Mouse (Mus musculus): ENCODE measurements around the gene Cd44. TPM values are rescaled to one million over a fixed set of nuclear protein-coding genes. Genes with fewer than 3 reads are reported as not detected.

Gene Cd44
- total RNA-seq, 1 experiment from 2014 or later = 180 TPM

DNA sequence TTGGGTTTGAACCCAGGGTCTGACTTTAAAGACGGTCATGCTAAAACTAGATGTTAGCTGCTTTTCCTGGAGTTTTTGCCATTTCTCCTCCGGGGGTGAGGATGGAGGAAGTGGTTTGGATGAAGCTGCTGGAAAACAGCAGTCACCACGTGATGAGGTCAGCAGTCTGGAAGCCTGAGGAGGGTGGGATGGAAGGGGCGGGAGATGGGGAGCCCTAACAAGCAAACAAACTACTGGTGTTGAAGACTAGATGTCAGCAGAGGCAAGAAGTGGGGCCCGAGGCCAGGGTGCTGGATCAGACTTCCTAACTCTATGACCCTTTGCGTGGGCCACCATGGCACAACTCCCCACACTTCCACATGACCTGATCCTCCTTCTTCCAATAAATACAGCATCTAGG, 96.2 kb downstream of the Cd44 start:
- ATAC-seq (replicated peaks in 1 of 2; ENCODE audit: insufficient read depth in 1 of 2, low FRiP score in 2 of 2, low TSS enrichment in 1 of 2, low read depth in 1 of 2, poor library complexity in 2 of 2, severe bottlenecking in 2 of 2) = no peak

DNA sequence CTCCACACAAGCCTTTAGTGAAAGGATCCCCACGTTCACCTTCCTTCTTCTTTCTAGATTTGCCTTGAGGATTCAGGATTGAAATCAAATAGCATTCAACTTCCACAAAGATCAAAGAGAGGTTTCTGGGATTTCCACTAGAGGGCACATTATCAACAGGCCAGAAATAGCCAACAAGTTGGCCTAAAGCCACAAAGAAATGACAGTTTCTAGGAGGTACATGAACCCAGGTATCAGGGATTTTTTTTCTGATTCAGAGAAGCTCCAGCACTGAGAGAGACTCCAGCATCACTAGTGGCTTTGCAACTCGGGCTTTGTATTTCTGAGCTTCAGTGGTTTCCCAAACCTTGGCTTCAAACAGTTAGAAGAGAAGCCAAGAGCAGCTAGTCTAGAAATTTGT, 97.4 kb downstream of the Cd44 start:
- no peak; a peak in 1 of 4 replicates for ATAC-seq (replicated peaks in 1 of 2; ENCODE audit: insufficient read depth in 1 of 2, low FRiP score in 2 of 2, low TSS enrichment in 1 of 2, low read depth in 1 of 2, poor library complexity in 2 of 2, severe bottlenecking in 2 of 2)

- no peak for ATAC-seq (replicated peaks in 1 of 2; ENCODE audit: insufficient read depth in 1 of 2, low FRiP score in 2 of 2, low TSS enrichment in 1 of 2, low read depth in 1 of 2, poor library complexity in 2 of 2, severe bottlenecking in 2 of 2)
These were observed 99.6 kb downstream of the Cd44 start for GRCm38 (mm10) chr2:102801899-102802298.

DNA sequence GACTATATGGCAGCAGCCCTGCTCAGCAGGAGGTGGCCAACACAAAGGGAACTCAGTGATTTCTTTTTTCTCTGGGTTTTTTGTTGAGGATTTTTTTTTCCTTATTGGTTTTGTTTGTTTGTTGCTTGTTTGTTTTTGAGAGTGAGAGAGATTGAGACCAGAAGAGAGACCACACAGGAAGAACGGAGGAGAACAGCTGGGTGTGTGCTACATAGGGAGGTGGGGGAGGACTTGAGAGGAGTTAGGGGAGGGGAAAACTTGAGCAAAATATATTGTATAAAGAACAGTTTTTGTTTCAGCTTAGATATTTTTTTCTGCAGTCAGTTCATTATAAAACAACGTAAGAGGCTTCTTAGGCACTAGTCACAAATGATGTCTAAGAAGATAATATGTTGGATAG, 103.3 kb downstream of the Cd44 start:
- ATAC-seq (replicated peaks in 1 of 2; ENCODE audit: insufficient read depth in 1 of 2, low FRiP score in 2 of 2, low TSS enrichment in 1 of 2, low read depth in 1 of 2, poor library complexity in 2 of 2, severe bottlenecking in 2 of 2) = no peak

DNA sequence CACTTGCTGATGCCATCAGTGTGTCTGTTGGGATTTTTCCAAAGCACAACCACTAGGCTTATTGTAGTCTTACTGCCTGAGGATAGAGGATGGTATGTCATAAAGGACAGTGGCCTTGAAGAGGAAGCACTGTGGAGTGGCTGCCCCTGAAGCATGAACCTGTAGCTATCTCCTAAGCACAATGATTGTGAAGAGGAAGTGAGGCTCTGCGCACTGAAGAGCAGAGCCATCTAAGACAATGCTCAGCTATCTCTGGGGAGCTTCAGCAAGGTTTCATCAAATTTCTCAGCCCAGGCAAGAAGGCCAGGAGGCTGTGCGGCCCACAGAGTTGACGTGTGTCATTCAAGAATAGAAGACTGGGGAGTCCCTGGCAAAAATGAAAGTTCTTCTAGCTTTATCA, 106.4 kb downstream of the Cd44 start:
- ATAC-seq (replicated peaks in 1 of 2; ENCODE audit: insufficient read depth in 1 of 2, low FRiP score in 2 of 2, low TSS enrichment in 1 of 2, low read depth in 1 of 2, poor library complexity in 2 of 2, severe bottlenecking in 2 of 2) = no peak

GRCm38 (mm10) chr2:102792804-102793203, 108.7 kb downstream of the Cd44 start:
- no peak for ATAC-seq (replicated peaks in 1 of 2; ENCODE audit: insufficient read depth in 1 of 2, low FRiP score in 2 of 2, low TSS enrichment in 1 of 2, low read depth in 1 of 2, poor library complexity in 2 of 2, severe bottlenecking in 2 of 2)

DNA sequence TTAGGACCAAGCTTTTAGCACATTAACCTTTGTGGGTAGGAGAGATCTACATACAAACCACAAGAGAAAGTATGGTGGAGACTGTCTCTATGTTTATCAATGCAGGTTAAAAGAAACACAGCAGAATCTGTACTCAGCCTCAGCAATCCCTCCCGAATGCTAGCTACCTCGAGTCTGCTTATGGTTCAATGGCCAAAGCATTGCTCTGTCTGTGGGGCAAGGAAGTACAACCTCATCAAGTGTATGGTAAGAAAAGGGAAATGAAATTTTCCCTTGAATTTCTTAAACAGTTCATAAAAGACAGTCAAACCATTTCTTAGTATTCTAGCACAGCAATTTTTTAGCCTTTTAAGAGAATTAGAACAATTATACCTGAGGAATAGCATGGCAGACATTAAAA, 109.8 kb downstream of the Cd44 start:
- ATAC-seq (replicated peaks in 1 of 2; ENCODE audit: insufficient read depth in 1 of 2, low FRiP score in 2 of 2, low TSS enrichment in 1 of 2, low read depth in 1 of 2, poor library complexity in 2 of 2, severe bottlenecking in 2 of 2) = no peak

DNA sequence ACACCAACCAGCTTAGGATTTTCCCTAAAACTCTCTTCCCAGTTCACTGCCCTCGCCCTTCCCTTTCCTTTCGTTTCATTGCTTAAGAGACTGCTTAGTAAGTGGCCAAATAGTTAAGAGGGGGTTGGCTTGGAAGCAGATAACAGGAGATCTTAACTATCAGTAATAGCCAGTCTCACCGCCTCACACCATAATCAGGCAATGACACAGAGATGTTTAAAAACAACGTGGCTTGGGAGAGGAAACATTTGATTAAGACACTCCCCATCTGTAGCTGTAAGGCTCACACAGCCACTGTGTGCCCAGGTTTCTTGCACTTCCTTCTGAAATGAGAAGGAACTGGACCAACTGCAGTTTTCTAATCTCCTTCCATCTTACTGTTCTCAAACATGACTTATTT, 115.8 kb downstream of the Cd44 start:
- no peak for ATAC-seq (replicated peaks in 1 of 2; ENCODE audit: insufficient read depth in 1 of 2, low FRiP score in 2 of 2, low TSS enrichment in 1 of 2, low read depth in 1 of 2, poor library complexity in 2 of 2, severe bottlenecking in 2 of 2)

DNA sequence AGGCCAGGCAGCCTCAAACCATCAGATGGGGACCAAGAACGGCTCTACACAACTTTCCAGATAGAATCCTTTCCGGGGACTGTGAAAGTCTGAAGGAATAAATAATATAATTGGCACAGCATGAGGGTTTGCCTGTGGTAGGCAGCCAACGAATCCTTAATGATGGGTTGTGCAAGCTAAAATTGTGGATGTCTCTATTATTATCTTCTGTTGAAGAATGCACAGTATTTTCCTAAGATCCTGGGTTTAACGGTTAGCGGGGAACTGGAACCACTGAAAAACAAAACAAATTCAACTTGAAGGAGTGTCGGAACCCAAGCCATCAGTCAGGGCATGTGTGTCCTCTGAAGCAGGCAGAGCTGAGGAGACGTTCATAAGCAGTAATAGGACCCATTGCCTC, 118.7 kb downstream of the Cd44 start:
- no peak for ATAC-seq (replicated peaks in 1 of 2; ENCODE audit: insufficient read depth in 1 of 2, low FRiP score in 2 of 2, low TSS enrichment in 1 of 2, low read depth in 1 of 2, poor library complexity in 2 of 2, severe bottlenecking in 2 of 2)

GRCm38 (mm10) chr2:102778208-102778607, 123.3 kb downstream of the Cd44 start:
- no peak for ATAC-seq (replicated peaks in 1 of 2; ENCODE audit: insufficient read depth in 1 of 2, low FRiP score in 2 of 2, low TSS enrichment in 1 of 2, low read depth in 1 of 2, poor library complexity in 2 of 2, severe bottlenecking in 2 of 2)

DNA sequence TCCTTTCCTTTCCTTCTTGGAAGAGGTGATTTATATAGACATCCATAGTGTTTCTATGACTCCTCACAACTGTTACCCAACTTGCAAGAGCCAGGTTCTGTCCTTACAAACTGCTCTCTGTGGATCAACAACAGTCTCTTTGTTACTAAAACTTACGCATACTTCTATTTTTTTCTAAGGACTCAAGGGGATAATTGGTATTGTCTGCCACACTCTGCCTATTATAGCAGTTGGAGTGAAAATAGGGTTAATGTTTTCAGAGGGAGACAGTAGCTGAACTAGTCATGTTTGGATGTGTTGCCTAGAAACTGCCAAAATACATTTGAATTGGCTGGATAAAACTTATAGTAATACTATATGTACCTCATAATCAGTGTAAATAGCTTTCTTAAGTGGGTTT, 125.9 kb downstream of the Cd44 start:
- ATAC-seq (replicated peaks in 1 of 2; ENCODE audit: insufficient read depth in 1 of 2, low FRiP score in 2 of 2, low TSS enrichment in 1 of 2, low read depth in 1 of 2, poor library complexity in 2 of 2, severe bottlenecking in 2 of 2) = no peak

- no peak for ATAC-seq (replicated peaks in 1 of 2; ENCODE audit: insufficient read depth in 1 of 2, low FRiP score in 2 of 2, low TSS enrichment in 1 of 2, low read depth in 1 of 2, poor library complexity in 2 of 2, severe bottlenecking in 2 of 2)
These were observed 126.8 kb downstream of the Cd44 start for GRCm38 (mm10) chr2:102774700-102775099.

DNA sequence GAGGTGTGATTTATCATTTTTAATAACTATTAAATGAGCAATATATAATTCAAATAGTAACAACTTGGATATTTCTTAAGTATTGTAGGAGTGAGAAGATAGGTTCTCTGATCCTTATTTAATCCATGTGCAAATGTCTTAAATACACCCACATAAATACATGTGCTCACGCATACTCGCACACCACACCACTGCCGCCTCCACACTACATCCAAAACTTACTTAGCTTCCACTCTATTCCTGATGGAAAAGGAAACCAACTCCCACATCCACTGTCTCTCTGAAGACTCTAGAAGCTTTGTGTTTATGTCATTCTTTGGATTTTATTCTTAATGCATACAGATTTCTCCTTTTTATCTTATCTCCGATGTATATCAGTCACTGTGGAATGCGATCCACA, 129.2 kb downstream of the Cd44 start:
- no peak for ATAC-seq (replicated peaks in 1 of 2; ENCODE audit: insufficient read depth in 1 of 2, low FRiP score in 2 of 2, low TSS enrichment in 1 of 2, low read depth in 1 of 2, poor library complexity in 2 of 2, severe bottlenecking in 2 of 2)

DNA sequence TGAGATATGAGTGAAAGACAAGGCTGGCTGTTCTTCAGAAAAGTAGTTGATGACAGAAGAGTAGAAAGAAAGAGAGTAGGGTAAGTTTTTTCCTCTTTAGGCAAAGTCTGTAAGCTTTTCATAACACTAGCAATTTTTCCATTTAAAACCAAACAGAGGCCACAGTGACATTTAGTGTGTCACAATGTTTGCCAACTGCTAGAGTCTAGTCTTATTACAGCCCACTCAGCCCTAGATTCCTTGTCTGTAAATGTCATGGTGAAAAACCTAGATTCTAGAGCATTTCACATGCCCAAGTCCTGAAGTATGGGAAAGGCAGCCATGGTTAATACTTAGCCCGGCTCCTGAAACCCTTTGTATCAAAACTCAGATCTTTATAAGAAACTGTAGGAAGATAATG, 130.2 kb downstream of the Cd44 start:
- no peak for ATAC-seq (replicated peaks in 1 of 2; ENCODE audit: insufficient read depth in 1 of 2, low FRiP score in 2 of 2, low TSS enrichment in 1 of 2, low read depth in 1 of 2, poor library complexity in 2 of 2, severe bottlenecking in 2 of 2)

GRCm38 (mm10) chr2:102768267-102768666, 133.2 kb downstream of the Cd44 start:
- ATAC-seq (replicated peaks in 1 of 2; ENCODE audit: insufficient read depth in 1 of 2, low FRiP score in 2 of 2, low TSS enrichment in 1 of 2, low read depth in 1 of 2, poor library complexity in 2 of 2, severe bottlenecking in 2 of 2) = no peak

- no peak for ATAC-seq (replicated peaks in 1 of 2; ENCODE audit: insufficient read depth in 1 of 2, low FRiP score in 2 of 2, low TSS enrichment in 1 of 2, low read depth in 1 of 2, poor library complexity in 2 of 2, severe bottlenecking in 2 of 2)
These were observed 136.7 kb downstream of the Cd44 start for GRCm38 (mm10) chr2:102764602-102765374.

GRCm38 (mm10) chr2:102763991-102764390, 137.5 kb downstream of the Cd44 start:
- ATAC-seq (replicated peaks in 1 of 2; ENCODE audit: insufficient read depth in 1 of 2, low FRiP score in 2 of 2, low TSS enrichment in 1 of 2, low read depth in 1 of 2, poor library complexity in 2 of 2, severe bottlenecking in 2 of 2) = no peak

GRCm38 (mm10) chr2:102763176-102763575, 138.3 kb downstream of the Cd44 start:
- ATAC-seq (replicated peaks in 1 of 2; ENCODE audit: insufficient read depth in 1 of 2, low FRiP score in 2 of 2, low TSS enrichment in 1 of 2, low read depth in 1 of 2, poor library complexity in 2 of 2, severe bottlenecking in 2 of 2) = no peak

Measured in hematopoietic stem cell, adult 5-6 weeks (primary cell).